25 mouse cellular contexts compared by ENCODE assay signal in the genomic region with DNA sequence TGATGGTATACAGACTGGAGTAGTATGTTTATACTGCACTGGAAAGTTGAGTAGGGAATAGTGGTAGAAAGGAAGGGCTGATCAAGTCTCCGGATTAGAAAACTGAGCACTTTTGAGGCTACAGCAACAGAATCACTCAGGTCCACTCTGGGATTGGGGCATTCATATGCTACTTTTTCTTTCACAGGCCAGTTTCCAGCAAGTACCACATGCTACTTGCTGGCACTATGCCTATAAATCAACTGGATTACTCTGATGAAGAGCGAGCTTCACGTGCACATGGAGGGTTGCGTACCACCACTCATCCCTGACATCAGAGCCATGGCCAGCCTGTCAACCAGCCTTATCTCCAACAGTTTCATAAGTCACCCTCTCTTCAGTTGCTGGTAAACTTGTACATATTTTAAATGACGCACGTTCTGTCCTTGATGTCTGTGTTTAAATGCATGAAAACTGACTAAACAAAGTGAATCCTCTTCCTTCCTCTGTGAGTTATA. TPM values are rescaled to one million over a fixed set of nuclear protein-coding genes. Genes with fewer than 3 reads are reported as not detected.
"Had no signal": no experiment of that assay in that cellular context is flagged by ENCODE, and none has a peak within 500 bp of the region (broad histone marks: within the 10 kb centered on the region; RNA-seq: fewer than 3 reads in every experiment).

No protein-coding gene starts in this region.

- H3K9ac ChIP-seq: limb, embryonic 12.5 days; limb, embryonic 15.5 days; liver, embryonic 14.5 days; liver, postnatal 0 days; lung, embryonic 14.5 days; midbrain, embryonic 12.5 days; midbrain, embryonic 15.5 days; neural tube, embryonic 12.5 days; neural tube, embryonic 15.5 days had no signal

- DNase-seq: kidney, postnatal 10 days; kidney, postnatal 36 days; left cerebral cortex, postnatal 4 days; liver, postnatal 0 days; lung, embryonic 14.5 days; right cerebral cortex, adult 18-20 months; right cerebral cortex, postnatal 14 days; right cerebral cortex, postnatal 4 days; thymus, adult 2 months; thymus, postnatal 14 days; thymus, postnatal 4 days had no signal

- H3K4me3 ChIP-seq: limb, embryonic 12.5 days; limb, embryonic 15.5 days; midbrain, embryonic 12.5 days; midbrain, embryonic 15.5 days; neural tube, embryonic 12.5 days; neural tube, embryonic 15.5 days had no signal

- ATAC-seq: liver, postnatal 0 days; lung, postnatal 0 days; midbrain, embryonic 15.5 days had no signal

- H3K4me2 ChIP-seq: limb, embryonic 12.5 days; limb, embryonic 15.5 days; liver, embryonic 11.5 days; lung, embryonic 14.5 days; midbrain, embryonic 12.5 days; midbrain, embryonic 15.5 days; neural tube, embryonic 12.5 days; neural tube, embryonic 15.5 days had no signal

- H3K27me3 ChIP-seq: limb, embryonic 12.5 days; limb, embryonic 15.5 days; midbrain, embryonic 12.5 days; midbrain, embryonic 15.5 days; neural tube, embryonic 12.5 days; neural tube, embryonic 15.5 days had no signal

- H3K36me3 ChIP-seq: limb, embryonic 12.5 days; limb, embryonic 15.5 days; midbrain, embryonic 12.5 days; midbrain, embryonic 15.5 days had no signal

- H3K9me3 ChIP-seq: limb, embryonic 12.5 days; limb, embryonic 15.5 days; midbrain, embryonic 12.5 days; midbrain, embryonic 15.5 days; neural tube, embryonic 12.5 days; neural tube, embryonic 15.5 days had no signal

- H3K27ac ChIP-seq: limb, embryonic 12.5 days; limb, embryonic 15.5 days; liver, embryonic 14.5 days; macrophage; midbrain, embryonic 12.5 days; midbrain, embryonic 15.5 days; neural tube, embryonic 12.5 days; neural tube, embryonic 15.5 days; stomach, postnatal 0 days had no signal

- H3K4me1 ChIP-seq: limb, embryonic 15.5 days; neural tube, embryonic 15.5 days had no signal

RNA-seq across cellular contexts. Expression of a gene that starts 16.0 kb away (rescaled TPM):
- total RNA-seq: layer of hippocampus, postnatal 10 days; left cerebral cortex, postnatal 14 days; megakaryocyte, adult 5-6 weeks had no signal
- polyA plus RNA-seq: liver, embryonic 14.5 days; liver, postnatal 0 days; macrophage had no signal
